Mouse (Mus musculus): Measurements from ENCODE around the gene Cphx2.
"Not testable (repeated sequence)": the region's sequence is repeated elsewhere in the genome, so short reads cannot be mapped to it uniquely, and the experiment has no call there.

Cphx2 gene

DNA sequence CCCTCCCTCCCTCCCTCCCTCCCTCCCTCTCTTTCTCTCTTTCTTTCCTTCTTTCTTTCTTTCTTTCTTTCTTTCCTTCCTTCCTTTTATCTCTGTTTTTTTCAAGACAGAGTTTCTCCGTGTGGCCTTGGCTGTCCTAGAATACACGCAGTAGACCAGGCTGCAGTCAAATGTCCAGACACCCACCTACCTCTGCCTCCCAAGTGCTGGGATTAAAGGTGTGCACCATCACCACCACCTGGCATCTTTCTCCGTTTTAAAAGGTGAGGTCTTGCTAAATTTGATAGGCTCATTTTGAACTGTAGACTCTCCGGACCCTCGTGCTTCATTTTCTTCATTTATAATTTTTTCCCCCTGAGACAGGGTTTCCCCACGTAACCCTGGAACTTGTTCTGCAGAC lies at the start of gene Cphx2:
Gene Cphx2, plus strand, starts transcription at position 301 of the 400 bp plus-strand sequence.
- not testable (repeated sequence) for DNase-seq (ENCODE audit: low spot score)

DNA sequence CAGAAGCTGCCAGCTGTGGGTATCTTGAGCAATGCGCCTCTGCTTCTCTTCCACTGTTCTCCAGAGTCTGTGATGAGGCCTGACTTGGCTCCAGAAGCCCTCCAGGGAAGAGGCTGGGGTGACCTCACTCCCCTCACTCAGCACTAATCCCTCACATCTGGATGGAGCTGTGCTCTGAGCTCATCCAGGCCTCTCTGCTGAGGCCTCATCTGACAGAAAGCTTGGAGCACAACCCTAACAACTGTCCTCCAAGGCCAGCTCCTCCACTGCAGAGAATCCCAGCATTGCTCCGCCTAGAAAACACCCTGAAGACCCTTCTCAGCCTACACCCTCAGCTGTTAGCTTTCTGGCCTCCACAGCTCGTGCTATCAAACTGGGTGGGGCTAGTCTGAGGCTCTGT lies 47.0 kb upstream of the Cphx2 start:
- not testable (repeated sequence) for DNase-seq (ENCODE audit: low spot score)

DNA sequence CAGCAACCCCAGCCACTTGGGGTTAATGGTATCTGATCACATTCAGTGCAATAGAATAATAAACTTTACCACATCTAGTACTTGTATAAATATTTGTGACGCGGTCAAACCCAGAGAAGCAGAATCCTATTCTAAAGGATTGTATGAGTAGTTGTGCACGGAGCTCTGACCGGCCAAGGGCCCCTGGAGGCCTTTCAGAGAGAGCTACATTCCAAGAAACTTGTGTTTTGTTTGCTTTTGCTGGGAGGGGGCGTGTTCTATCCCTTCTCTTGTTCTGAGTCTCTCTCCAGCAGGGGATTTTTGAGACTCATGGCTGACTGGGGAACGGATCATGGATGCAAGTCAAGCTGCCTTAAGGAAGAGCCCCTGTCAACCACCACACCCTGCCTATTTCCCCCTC lies 45.9 kb upstream of the Cphx2 start:
- DNase-seq (ENCODE audit: low spot score) = not testable (repeated sequence)

DNA sequence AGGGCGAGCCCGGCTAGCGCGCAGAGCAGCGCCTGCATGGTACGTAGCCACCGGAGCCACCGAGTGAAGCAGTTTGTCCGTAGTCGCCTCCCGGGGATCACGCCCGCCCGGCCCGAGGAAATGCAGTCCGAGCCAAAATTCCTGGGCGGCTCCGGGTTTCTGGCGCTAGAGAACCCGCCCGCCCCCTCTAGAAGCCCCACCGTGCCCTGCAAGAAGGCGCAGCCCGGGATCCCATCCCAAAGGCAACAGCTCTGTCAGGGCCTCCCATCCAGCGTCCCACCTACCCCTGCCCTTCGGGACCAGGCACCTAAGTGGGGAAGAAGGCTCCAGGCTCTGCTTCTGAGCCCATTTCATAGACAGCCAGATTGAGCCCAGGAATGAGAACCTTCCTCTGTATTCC lies 38.7 kb upstream of the Cphx2 start, which contains the start of gene Gm9780:
Gene Gm9780, minus strand, starts transcription at position 101 of the 400 bp plus-strand sequence.
- DNase-seq (ENCODE audit: low spot score) = not testable (repeated sequence)

DNA sequence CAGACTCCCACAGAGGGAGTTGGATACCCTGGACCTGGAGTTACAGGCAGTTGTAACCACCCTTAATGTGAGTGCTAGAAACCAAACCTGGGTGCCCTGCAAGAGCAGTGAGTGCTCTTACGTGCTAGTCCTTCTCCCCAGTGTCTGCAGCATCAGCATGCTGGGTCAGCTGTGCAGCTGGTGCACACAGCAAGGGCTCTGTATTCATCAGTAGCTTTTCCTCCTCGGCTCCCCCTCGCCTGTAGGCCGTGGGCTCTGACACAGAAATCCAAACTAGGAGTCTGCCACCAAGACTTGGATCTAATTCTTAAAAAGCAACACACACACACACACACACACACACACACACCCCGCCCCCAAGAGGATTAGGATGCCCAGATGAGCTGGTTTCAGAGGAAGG lies 36.3 kb upstream of the Cphx2 start:
- DNase-seq (ENCODE audit: low spot score) = not testable (repeated sequence)

DNA sequence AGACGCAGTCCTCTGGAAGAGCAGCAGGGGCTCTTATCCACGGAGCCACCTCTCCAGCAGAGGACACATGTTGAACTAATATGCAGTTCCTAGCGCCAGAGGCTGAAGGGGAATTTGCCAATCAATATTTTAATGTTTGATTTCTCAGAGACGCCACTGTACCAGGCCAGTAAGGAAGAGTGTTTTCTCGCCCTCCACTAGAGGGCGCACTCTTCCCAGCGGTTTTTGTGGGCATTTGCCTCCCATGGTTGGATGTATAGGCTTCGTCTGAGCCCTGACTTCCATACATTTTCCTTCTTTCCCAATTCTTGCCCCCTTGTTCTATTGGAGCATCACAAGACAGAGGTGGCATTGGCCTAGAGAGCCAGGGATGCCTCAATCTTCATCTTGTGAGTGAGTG lies 34.3 kb upstream of the Cphx2 start:
- not testable (repeated sequence) for DNase-seq (ENCODE audit: low spot score)

DNA sequence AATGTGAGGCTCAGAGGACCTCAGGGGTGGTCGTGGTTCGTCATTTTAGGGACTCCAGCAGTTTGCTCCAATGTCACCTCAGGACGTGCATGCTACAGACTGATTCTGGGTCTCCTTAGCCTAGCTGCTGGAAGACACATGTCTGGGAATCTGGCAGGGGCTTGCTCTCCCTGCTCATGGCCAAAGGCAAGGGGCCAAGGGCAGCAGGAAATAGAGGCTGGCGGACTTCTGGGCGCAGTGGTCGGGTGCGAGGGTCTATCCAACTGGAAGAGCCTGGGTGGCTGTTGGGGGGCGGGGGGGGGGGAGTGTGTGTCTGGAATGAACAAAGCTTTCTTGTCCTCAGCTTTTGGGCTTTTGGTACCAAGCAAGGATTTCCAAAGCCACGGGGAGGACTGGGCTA lies 32.5 kb upstream of the Cphx2 start:
- not testable (repeated sequence) for DNase-seq (ENCODE audit: low spot score)

DNA sequence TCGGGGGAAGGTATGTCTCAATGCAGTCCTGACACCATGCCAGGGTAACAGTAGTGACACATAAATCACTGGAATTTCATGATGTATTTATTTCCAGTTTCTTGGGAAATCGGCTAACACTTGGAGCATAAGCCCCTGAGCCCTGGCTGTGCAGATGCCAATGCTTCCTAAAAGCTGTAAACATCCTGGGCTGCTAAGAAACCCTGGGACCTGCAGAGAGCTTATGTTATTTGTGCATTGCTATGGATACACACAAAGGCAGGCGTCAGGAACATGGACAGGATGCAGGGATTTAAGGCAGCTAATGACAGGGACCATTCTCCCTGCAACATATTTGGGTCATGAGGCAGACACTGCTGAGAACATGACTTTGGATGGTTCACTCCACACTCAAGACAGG lies 23.1 kb upstream of the Cphx2 start:
- not testable (repeated sequence) for DNase-seq (ENCODE audit: low spot score)

DNA sequence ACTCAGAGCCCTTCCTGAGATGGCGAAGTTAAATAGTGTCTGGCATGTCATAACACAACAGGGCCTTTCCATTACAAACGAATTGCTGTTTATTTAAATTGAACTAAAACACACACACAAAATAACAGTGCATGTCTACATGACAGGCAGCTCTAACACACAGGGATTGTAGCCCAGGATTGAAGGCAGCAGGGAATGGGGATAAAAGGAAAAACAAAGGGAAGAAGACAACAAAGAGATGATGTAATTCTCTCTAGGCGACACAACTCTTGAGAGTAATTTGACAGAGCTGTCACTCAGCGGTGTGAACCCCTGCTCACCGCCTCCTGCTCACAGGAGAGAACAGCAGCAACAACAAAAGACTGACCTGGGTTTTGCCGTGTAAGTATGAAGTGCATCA lies 22.0 kb upstream of the Cphx2 start:
- not testable (repeated sequence) for DNase-seq (ENCODE audit: low spot score)

DNA sequence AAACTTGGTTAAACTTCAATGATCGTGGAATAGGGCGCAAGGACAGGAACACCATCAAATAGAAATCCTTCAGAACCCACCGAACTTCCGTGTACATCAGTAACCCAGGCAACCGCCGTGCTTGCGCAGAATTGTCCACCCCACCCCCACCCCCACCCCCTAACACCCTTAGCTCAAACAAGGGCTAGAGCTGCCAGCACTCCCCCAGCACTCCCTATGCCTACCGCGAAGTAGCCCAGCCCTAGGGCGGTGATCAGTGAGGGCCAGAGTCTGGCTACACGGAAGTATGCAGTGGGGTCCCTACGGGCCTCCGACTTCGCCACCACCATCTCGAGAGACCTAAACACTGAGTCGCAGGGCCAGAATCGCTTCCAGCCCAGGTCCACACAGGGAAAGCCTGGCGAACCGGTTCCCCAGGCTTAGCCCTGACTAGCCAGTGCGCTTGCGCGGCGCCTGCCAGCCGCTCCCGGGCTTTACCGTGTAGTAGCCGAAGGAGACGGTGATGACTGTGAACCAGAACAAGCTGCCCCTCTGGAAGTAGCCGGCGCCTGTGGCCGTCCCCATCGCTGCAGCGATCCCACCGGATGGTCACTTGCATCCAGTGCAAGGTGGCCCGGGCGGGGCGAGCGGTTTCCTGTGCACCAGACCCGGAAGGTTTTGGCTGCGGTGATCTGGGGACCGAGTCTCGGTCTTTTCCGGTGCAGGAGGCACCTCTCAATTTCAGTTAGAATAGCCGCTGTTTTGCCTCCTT lies 14.6 kb upstream of the Cphx2 start:
- not testable (repeated sequence) for DNase-seq (ENCODE audit: low spot score)

DNA sequence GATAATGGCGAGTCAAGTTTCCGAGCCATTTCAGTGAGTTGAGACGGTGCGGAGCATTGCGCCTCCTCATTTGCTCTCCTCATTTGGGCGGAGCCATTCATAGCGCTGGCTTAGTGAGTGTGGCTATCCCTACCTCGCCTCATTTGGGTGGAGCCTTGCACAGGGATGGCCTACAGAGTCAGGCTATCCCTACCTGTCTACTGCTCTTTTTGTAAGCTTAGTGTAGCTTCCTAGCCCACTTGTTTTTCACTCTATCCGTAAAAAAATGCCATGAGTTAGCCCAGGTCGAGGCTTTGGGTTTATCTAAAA lies 14.0 kb upstream of the Cphx2 start, which contains the start of gene Tmem254c:
Gene Tmem254c, minus strand, starts transcription at position 31 of the 309 bp plus-strand sequence.
- not testable (repeated sequence) for DNase-seq (ENCODE audit: low spot score)

DNA sequence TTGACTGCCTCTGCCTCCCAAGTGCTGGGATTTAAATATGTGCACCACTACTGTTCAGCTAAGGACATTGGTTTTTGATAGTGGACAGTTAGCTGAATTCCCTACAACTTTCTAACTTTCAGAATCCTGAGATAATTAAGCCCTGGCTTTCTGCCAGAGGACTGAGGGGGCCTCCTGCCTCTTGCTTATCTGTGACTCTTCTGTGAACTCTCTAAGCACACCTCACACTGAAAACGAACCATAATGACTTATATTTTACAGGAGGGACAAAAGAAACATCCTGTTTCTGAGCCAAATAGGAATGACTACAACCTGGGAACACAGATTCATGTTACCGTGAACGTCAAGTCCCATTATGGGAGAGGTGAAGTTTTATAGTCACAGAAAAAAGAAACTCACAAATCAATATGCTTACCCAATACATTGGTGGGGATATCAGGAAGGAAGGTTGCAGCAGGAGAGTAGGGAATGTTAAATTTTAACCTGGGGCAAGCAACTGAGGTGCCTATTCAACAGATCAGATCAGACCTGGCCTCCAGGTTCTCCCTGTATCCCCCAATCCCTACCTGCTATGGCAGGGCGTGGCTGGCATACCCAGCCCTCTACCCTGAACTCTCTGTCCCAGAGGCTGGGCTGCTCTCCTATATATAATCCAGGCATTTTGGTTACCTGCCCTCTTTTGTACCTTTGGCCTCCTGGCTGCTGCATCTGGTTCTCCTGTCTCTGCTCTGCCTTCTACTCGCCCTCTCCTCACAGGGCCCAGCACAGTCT lies 4.5 kb upstream of the Cphx2 start:
- not testable (repeated sequence) for DNase-seq (ENCODE audit: low spot score)

DNA sequence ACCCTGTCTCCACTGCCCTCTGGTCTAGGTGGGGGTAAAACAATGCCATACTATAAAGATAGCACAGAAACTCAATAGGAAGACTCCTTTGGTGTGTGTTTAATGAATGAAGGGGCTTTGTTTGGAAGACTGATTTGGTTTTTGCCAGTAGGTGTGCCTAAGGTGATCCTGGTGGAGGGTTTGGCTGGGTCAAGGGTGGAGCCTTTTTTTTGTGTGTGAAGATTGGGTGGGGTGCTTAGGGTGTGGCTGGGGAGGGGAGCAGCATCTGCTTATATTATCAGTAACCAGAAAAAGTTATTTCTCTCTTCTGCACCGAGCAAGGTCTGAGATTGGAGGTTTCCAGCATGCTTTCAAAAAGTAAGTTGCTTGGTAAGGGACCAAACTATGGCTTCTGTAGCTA lies 681 bp downstream of the Cphx2 start, which contains the start of gene Cphx3:
Gene Cphx3, plus strand, starts transcription at position 301 of the 400 bp plus-strand sequence.
- DNase-seq (ENCODE audit: low spot score) = not testable (repeated sequence)

DNA sequence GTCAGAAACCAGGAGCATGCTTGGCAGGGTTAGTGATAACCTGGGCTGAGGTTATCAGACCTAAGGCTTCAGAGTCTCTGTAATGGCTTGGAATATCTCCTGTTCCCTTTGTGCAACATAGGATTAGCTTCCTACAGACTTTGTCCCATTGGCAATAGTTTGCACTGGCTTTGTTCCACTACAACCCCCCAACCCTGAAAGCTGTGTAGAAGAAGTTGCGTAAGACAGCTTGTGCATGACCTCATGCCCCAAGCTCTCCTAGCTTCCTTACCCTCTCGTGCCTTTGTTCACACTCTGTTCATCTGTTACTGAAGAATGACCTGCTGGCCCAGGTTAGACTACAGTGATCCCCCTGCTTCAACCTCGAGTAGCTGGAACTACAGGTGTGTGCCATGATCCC lies 16.3 kb downstream of the Cphx2 start:
- DNase-seq (ENCODE audit: low spot score) = not testable (repeated sequence)

DNA sequence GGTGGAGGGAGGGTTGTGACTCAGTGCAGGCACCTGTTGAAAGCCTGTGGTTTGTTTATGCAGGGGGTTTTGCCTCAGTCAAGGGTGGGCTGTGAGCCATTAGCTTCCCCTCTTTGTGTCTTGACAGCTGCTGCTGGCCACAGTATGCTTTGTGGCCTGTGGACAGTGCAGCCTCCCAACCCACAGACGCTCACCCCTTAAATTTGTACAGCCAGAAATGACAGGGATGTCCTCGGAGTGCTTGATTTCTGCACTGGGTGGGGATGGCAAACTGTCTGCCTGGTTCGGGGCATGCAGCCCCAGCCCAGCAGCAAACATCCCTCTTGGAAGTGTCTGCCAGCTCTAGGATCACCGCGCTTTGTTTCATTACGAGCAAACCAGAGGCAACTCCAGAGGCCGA lies 36.8 kb downstream of the Cphx2 start, which contains the start of gene Duxbl2:
Gene Duxbl2, plus strand, starts transcription at position 200 of the 400 bp plus-strand sequence.
- not testable (repeated sequence) for DNase-seq (ENCODE audit: low spot score)

DNA sequence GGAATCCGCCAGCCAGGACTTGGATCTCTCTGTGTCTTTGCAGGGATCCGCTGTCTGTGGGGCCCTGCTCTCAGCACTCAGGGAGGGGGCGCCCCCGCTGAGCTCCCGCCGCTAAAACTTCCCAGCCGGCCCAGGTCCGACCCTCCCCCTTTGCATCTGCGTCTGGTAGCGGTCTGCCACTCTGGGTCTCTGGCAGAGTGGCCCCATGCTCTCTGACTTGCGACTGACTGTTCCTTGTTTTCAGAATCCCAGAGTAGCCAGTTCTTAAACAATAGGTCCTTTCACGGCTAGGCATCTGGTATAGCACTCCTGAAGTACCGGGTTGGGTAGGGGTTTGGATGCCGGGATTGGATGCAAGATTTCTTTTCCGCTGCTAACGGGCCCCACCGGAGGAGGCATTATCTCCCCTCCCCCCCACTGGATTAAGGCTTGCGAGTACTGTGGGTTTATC lies 37.3 kb downstream of the Cphx2 start:
- DNase-seq (ENCODE audit: low spot score) = not testable (repeated sequence)

DNA sequence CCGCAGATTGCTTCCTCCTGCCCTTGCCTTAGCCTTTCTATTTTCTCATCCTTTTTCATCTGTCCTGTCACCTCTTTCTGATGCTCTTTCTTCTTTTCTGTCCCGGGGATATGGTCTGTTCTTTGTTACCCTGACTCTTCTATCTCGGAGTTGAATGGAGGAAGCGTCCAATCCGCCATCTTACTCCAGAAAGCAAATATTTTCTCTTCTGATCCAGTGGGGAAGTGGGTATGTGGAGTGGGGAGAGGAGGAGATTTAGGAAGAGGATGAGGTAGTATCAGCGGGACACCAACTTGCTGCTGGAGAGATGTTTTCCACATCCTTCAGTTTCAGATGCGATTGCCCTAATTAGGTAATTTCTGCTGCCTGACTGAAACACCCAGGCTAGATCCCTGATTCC lies 37.8 kb downstream of the Cphx2 start:
- not testable (repeated sequence) for DNase-seq (ENCODE audit: low spot score)
